Mouse (Mus musculus) kidney, adult 2 months (tissue): ENCODE results near the gene Clcn2. TPM values are rescaled to one million over a fixed set of nuclear protein-coding genes. Genes with fewer than 3 reads are reported as not detected.
A peak's percentile ranks its signal among the peaks of the same experiment; 100 is the strongest.

Source experiments
- DNase-seq: peaks from one replicate; pipeline ENCODE4 v3.0.0; 2021
- H3K27ac ChIP-seq: fragments of 200-500 bp; 2 replicates; pipeline ENCODE4 v1.5.1; 2012; ENCODE audit warnings: low read depth, low read length, control low read depth, inconsistent platforms; ENCODE audit not compliant: insufficient read depth
- H3K27me3 ChIP-seq: fragments of 200-500 bp; replicated peaks from 2 replicates; pipeline ENCODE4 v1.6.1; 2012; ENCODE audit warnings: mild to moderate bottlenecking, moderate library complexity, low read length, inconsistent platforms; ENCODE audit not compliant: control insufficient read depth, insufficient read depth
- H3K36me3 ChIP-seq: fragments of 200-500 bp; 2 replicates; pipeline ENCODE4 v1.6.1; 2012; ENCODE audit warnings: mild to moderate bottlenecking, moderate library complexity, low read length, inconsistent platforms; ENCODE audit not compliant: control insufficient read depth, insufficient read depth
- H3K4me1 ChIP-seq: fragments of 200-500 bp; 2 replicates; pipeline ENCODE4 v1.6.1; 2011; ENCODE audit warnings: low read length; ENCODE audit not compliant: control insufficient read depth, insufficient read depth
- H3K4me3 ChIP-seq: fragments of 200-500 bp; 2 replicates; pipeline ENCODE4 v1.5.1; 2011; ENCODE audit warnings: mild to moderate bottlenecking, low read depth, low read length, control low read depth; ENCODE audit not compliant: insufficient read depth
- CTCF ChIP-seq: fragments of 200-500 bp; conservative IDR thresholded peaks from 2 replicates; pipeline ENCODE4 v1.5.1; 2011; ENCODE audit warnings: low read depth, mild to moderate bottlenecking, control low read depth, low read length, moderate library complexity, mixed read lengths; ENCODE audit not compliant: insufficient read depth, insufficient read length
- POLR2A ChIP-seq: fragments of 200-500 bp; IDR thresholded peaks from one replicate; pipeline ENCODE4 v1.6.1; 2011; ENCODE audit warnings: low read depth, low read length, control low read depth
- WGBS: fragments of 180-500 bp; shearing (Covaris S2); methylation state at CpG from one replicate; pipeline ENCODE4 v1.1.7; 2018; 5-methylcytosine and 5-hydroxymethylcytosine counted together
- polyA plus RNA-seq: library from polyadenylated mRNA; depleted of rRNA; stranded (reverse); fragments of >200 nt; gene quantifications from 2 replicates; pipeline ENCODE4 v1.2.3, GENCODE M21; 2012; rRNA removed

Clcn2 gene
- 21.4 and 33.1 TPM in 2 replicates for polyA plus RNA-seq

GRCm38 (mm10) chr16:20717181-20717977, at the start of gene Clcn2, which contains the start of gene Polr2h:
Clcn2 (minus strand) TSS chr16:20717746.
Polr2h (plus strand) TSS chr16:20717665.
- H3K4me3 ChIP-seq = peak within 1 kb of the TSS; percentile 75
- no peaks in the 10 kb centered on the region for H3K36me3 ChIP-seq
- TF ChIP-seq POLR2A = peak; percentile 5
- TF ChIP-seq CTCF = peak; percentile 65
- under 1% methylated on average over 62 of the region's 62 CpGs for WGBS
- H3K27ac ChIP-seq = peak within 1 kb of the TSS; percentile 96
- peaks cover 6% of the 10 kb centered on the region; the same call in 1 of the 2 replicates for H3K4me1 ChIP-seq
- H3K27me3 ChIP-seq = no peaks in the 10 kb centered on the region
- peak; percentile 99 for DNase-seq

GRCm38 (mm10) chr16:20765244-20765643, 47.7 kb upstream of the Clcn2 start:
- Histone ChIP-seq H3K4me1 (no peaks in the 10 kb centered on the region), H3K27me3 (no peaks in the 10 kb centered on the region), H3K27ac (no peak overlapping the region), H3K36me3 (no peaks in the 10 kb centered on the region), H3K4me3 (no peak overlapping the region)
- TF ChIP-seq CTCF = peak; percentile 64
- TF ChIP-seq POLR2A = no peak
- DNase-seq = peak; percentile 58
- WGBS = 49% methylated on average over 9 of the region's 9 CpGs

- no peak overlapping the region for H3K27ac ChIP-seq
- peak; percentile 60 for DNase-seq
- WGBS = 5% methylated on average over 3 of the region's 3 CpGs
- no peaks in the 10 kb centered on the region for H3K27me3 ChIP-seq
- H3K36me3 ChIP-seq = no peaks in the 10 kb centered on the region
- TF ChIP-seq CTCF (peak; percentile 25; the same call in 1 of the 2 replicates), POLR2A (no peak)
- H3K4me1 ChIP-seq = no peaks in the 10 kb centered on the region
- no peak overlapping the region for H3K4me3 ChIP-seq
These were observed 44.1 kb upstream of the Clcn2 start for GRCm38 (mm10) chr16:20761681-20762080.

GRCm38 (mm10) chr16:20757385-20757784, 39.8 kb upstream of the Clcn2 start:
- H3K27ac ChIP-seq = no peak overlapping the region
- H3K27me3 ChIP-seq = no peaks in the 10 kb centered on the region
- no peak overlapping the region for H3K4me3 ChIP-seq
- WGBS = 61% methylated on average over 1 of the region's 1 CpGs
- H3K36me3 ChIP-seq = no peaks in the 10 kb centered on the region
- H3K4me1 ChIP-seq = no peaks in the 10 kb centered on the region
- TF ChIP-seq CTCF (no peak), POLR2A (no peak)
- DNase-seq = no peak

- H3K27ac ChIP-seq = no peak overlapping the region
- 84% methylated on average over 5 of the region's 5 CpGs for WGBS
- H3K27me3 ChIP-seq = no peaks in the 10 kb centered on the region
- H3K4me3 ChIP-seq = no peak overlapping the region
- H3K4me1 ChIP-seq = no peaks in the 10 kb centered on the region
- DNase-seq = peak; percentile 9
- H3K36me3 ChIP-seq = no peaks in the 10 kb centered on the region
- TF ChIP-seq CTCF (no peak), POLR2A (no peak)
These were observed 38.5 kb upstream of the Clcn2 start for GRCm38 (mm10) chr16:20756052-20756451.

- Histone ChIP-seq H3K27me3 (no peaks in the 10 kb centered on the region), H3K36me3 (no peaks in the 10 kb centered on the region), H3K4me1 (no peaks in the 10 kb centered on the region), H3K27ac (no peak overlapping the region), H3K4me3 (no peak overlapping the region)
- TF ChIP-seq POLR2A = no peak
- no peak for TF ChIP-seq CTCF
- WGBS = 44% methylated on average over 8 of the region's 8 CpGs
- no peak for DNase-seq
These were observed 33.0 kb upstream of the Clcn2 start for GRCm38 (mm10) chr16:20750518-20750917.

- DNase-seq = no peak
- TF ChIP-seq POLR2A = no peak
- TF ChIP-seq CTCF = no peak
- no peak overlapping the region for H3K27ac ChIP-seq
- no peaks in the 10 kb centered on the region for H3K36me3 ChIP-seq
- 54% methylated on average over 6 of the region's 6 CpGs for WGBS
- H3K4me1 ChIP-seq = no peaks in the 10 kb centered on the region
- no peak overlapping the region for H3K4me3 ChIP-seq
- no peaks in the 10 kb centered on the region for H3K27me3 ChIP-seq
These were observed 29.1 kb upstream of the Clcn2 start for GRCm38 (mm10) chr16:20746641-20747040.
